ENCODE assay signal across 12 mouse cellular contexts in the genomic region with DNA sequence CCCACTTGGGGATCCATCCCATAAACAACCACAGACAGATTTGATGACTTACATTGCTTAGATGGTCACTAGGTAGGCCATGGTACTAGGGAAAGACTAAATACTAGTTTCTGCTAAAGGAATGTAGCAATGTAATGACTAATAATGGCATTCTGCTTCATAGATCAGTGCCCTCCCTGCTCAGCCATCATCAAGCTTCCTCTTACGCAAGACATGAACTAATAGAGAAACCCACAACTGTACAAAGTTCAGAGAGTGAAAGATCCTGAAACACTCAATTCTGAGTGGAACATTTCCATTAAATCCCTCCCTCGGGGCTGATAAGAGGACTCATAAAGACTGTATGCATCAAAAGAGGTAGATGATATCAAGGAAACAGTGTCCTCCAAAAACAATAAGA.
"Had no signal": no experiment of that assay in that cellular context is flagged by ENCODE, and none has a peak within 500 bp of the region (broad histone marks: within the 10 kb centered on the region; RNA-seq: fewer than 3 reads in every experiment).

No protein-coding gene starts in this region.

- H3K9ac ChIP-seq: limb, embryonic 13.5 days; liver, embryonic 13.5 days; neural tube, embryonic 12.5 days had no signal

- H3K36me3 ChIP-seq: limb, embryonic 13.5 days; liver, embryonic 13.5 days; midbrain, embryonic 10.5 days; neural tube, embryonic 12.5 days had no signal

- H3K4me1 ChIP-seq: limb, embryonic 13.5 days; liver, embryonic 13.5 days; midbrain, embryonic 10.5 days; neural tube, embryonic 12.5 days had no signal

- DNase-seq: kidney, postnatal 10 days; kidney, postnatal 4 days; liver, embryonic 13.5 days; lung, adult 18-20 months; lung, postnatal 36 days; midbrain, embryonic 14.5 days; thymus, postnatal 14 days had no signal

- H3K27ac ChIP-seq: layer of hippocampus, adult 2 months; limb, embryonic 13.5 days; liver, embryonic 13.5 days; midbrain, embryonic 10.5 days; neural tube, embryonic 12.5 days; stomach, postnatal 0 days had no signal

- H3K4me3 ChIP-seq: layer of hippocampus, adult 2 months; limb, embryonic 13.5 days; liver, embryonic 13.5 days; midbrain, embryonic 10.5 days; neural tube, embryonic 12.5 days had no signal

- H3K4me2 ChIP-seq: limb, embryonic 13.5 days; liver, embryonic 13.5 days; neural tube, embryonic 12.5 days had no signal

- H3K9me3 ChIP-seq: limb, embryonic 13.5 days; liver, embryonic 13.5 days; midbrain, embryonic 10.5 days; neural tube, embryonic 12.5 days had no signal

- H3K27me3 ChIP-seq: limb, embryonic 13.5 days; liver, embryonic 13.5 days; neural tube, embryonic 12.5 days had no signal
